Mouse (Mus musculus) MEL (cell line): Measurements from ENCODE around the gene Gm10160. TPM values are rescaled to one million over a fixed set of nuclear protein-coding genes. Genes with fewer than 3 reads are reported as not detected.

ENCODE experiments used
- DNase-seq: peaks from one replicate; pipeline ENCODE4 v3.0.0; 2011; ENCODE audit warnings: low read depth, low spot score
- H3K27ac ChIP-seq: 2 replicates; pipeline ENCODE4 v1.5.1; 2012; ENCODE audit warnings: low read depth, mild to moderate bottlenecking, control low read depth, low read length, moderate library complexity; ENCODE audit not compliant: control insufficient read depth
- H3K27me3 ChIP-seq, 2 experiments: fragments of 150-350 bp in 1 of 2; sonication (generic) in 1 of 2; 2 replicates each; pipeline ENCODE4 v1.6.1; 2012; ENCODE audit warnings: low read length in 2 of 2, mild to moderate bottlenecking in 2 of 2, improper control_type of control experiment in 1 of 2, moderate library complexity in 1 of 2; ENCODE audit not compliant: insufficient read depth in 2 of 2, control insufficient read depth in 1 of 2
- H3K36me3 ChIP-seq, 2 experiments: 2 replicates each; pipeline ENCODE4 v1.6.1; 2012 to 2014; ENCODE audit warnings: low read length in 2 of 2, improper control_type of control experiment in 1 of 2, inconsistent platforms in 1 of 2, mild to moderate bottlenecking in 1 of 2; ENCODE audit not compliant: insufficient read depth in 2 of 2, control insufficient read depth in 1 of 2
- H3K4me1 ChIP-seq, 2 experiments: fragments of 150-350 bp in 1 of 2; sonication (generic) in 1 of 2; 2 replicates each; pipeline ENCODE4 v1.6.1; 2012; ENCODE audit warnings: low read length in 2 of 2, improper control_type of control experiment in 1 of 2, mild to moderate bottlenecking in 1 of 2; ENCODE audit not compliant: insufficient read depth in 2 of 2, control insufficient read depth in 1 of 2
- H3K4me3 ChIP-seq, 2 experiments: fragments of 150-350 bp in 1 of 2; sonication (generic) in 1 of 2; 2 replicates each; pipeline ENCODE4 v1.5.1; 2012; ENCODE audit warnings: low read depth in 2 of 2, low read length in 2 of 2, mild to moderate bottlenecking in 2 of 2, moderate library complexity in 2 of 2, control low read depth in 1 of 2, improper control_type of control experiment in 1 of 2; ENCODE audit not compliant: control insufficient read depth in 1 of 2, insufficient read depth in 1 of 2
- H3K79me2 ChIP-seq: 2 replicates; pipeline ENCODE4 v1.6.1; 2012; ENCODE audit warnings: mild to moderate bottlenecking, low read length, moderate library complexity; ENCODE audit not compliant: control insufficient read depth, poor library complexity, insufficient read depth
- H3K9ac ChIP-seq: 2 replicates; pipeline ENCODE4 v1.6.1; 2012; ENCODE audit warnings: low read depth, mild to moderate bottlenecking, control low read depth, low read length, moderate library complexity; ENCODE audit not compliant: control insufficient read depth, poor library complexity, severe bottlenecking
- H3K9me3 ChIP-seq: fragments of 150-350 bp; sonication (generic); replicated peaks from 2 replicates; pipeline ENCODE4 v1.6.1; 2012; ENCODE audit warnings: mild to moderate bottlenecking, low read length, improper control_type of control experiment, moderate library complexity; ENCODE audit not compliant: insufficient read depth
- BHLHE40 ChIP-seq: IDR thresholded peaks from 2 replicates; pipeline ENCODE4 v1.6.1; 2012; ENCODE audit warnings: low read depth, mild to moderate bottlenecking, inconsistent platforms, low read length, improper control_type of control experiment, borderline replicate concordance
- CHD2 ChIP-seq: IDR thresholded peaks from 2 replicates; pipeline ENCODE4 v1.6.1; 2011; ENCODE audit warnings: low read length, improper control_type of control experiment
- CTCF ChIP-seq, 3 experiments: IDR thresholded peaks in 2 of 3; conservative IDR thresholded peaks in 1 of 3; 2 replicates each; pipeline ENCODE4 v1.5.1; 2011 to 2012; ENCODE audit warnings: low read length in 3 of 3, low read depth in 2 of 3, mild to moderate bottlenecking in 2 of 3, improper control_type of control experiment in 1 of 3, inconsistent platforms in 1 of 3, mixed read lengths in 1 of 3, moderate library complexity in 1 of 3; ENCODE audit not compliant: control insufficient read depth in 1 of 3, insufficient read depth in 1 of 3, poor library complexity in 1 of 3, severe bottlenecking in 1 of 3
- EP300 ChIP-seq, 2 experiments: IDR thresholded peaks; 2 replicates each; pipeline ENCODE4 v1.6.1; 2011; ENCODE audit warnings: improper control_type of control experiment in 2 of 2, low read length in 2 of 2, low read depth in 1 of 2, mild to moderate bottlenecking in 1 of 2
- GABPA ChIP-seq: IDR thresholded peaks from 2 replicates; pipeline ENCODE4 v1.6.1; 2012; ENCODE audit warnings: low read depth, mild to moderate bottlenecking, inconsistent platforms, low read length, improper control_type of control experiment, moderate library complexity
- KAT2A ChIP-seq: conservative IDR thresholded peaks from 2 replicates; pipeline ENCODE4 v1.6.1; 2012; ENCODE audit warnings: low read depth, low read length, improper control_type of control experiment, inconsistent platforms
- MAZ ChIP-seq: IDR thresholded peaks from 2 replicates; pipeline ENCODE4 v1.6.1; 2012; ENCODE audit warnings: low read depth, mild to moderate bottlenecking, inconsistent platforms, low read length, improper control_type of control experiment
- MEF2A ChIP-seq: IDR thresholded peaks from 2 replicates; pipeline ENCODE4 v1.6.1; 2014; ENCODE audit warnings: low read depth, mild to moderate bottlenecking, inconsistent platforms, low read length, improper control_type of control experiment; ENCODE audit not compliant: poor library complexity, insufficient replicate concordance, severe bottlenecking; ENCODE audit errors: extremely low read depth
- MXI1 ChIP-seq: IDR thresholded peaks from 2 replicates; pipeline ENCODE4 v1.6.1; 2011; ENCODE audit warnings: mild to moderate bottlenecking, low read depth, low read length, improper control_type of control experiment
- MYB ChIP-seq: IDR thresholded peaks from 2 replicates; pipeline ENCODE4 v1.6.1; 2011; ENCODE audit warnings: mild to moderate bottlenecking, low read depth, low read length, improper control_type of control experiment
- MYC ChIP-seq: IDR thresholded peaks from 2 replicates; pipeline ENCODE4 v1.6.1; 2011; ENCODE audit warnings: low read depth, mild to moderate bottlenecking, low read length, improper control_type of control experiment, moderate library complexity
- NELFE ChIP-seq: IDR thresholded peaks from 2 replicates; pipeline ENCODE4 v1.6.1; 2011; ENCODE audit warnings: low read depth, low read length, improper control_type of control experiment
- POLR2A ChIP-seq, 2 experiments: IDR thresholded peaks; 2 replicates each; pipeline ENCODE4 v1.6.1; 2011 to 2012; ENCODE audit warnings: low read length in 2 of 2, mild to moderate bottlenecking in 2 of 2, control low read depth in 1 of 2, improper control_type of control experiment in 1 of 2, low read depth in 1 of 2, moderate library complexity in 1 of 2; ENCODE audit not compliant: control insufficient read depth in 1 of 2, insufficient read depth in 1 of 2, poor library complexity in 1 of 2
- POLR2AphosphoS2 ChIP-seq: IDR thresholded peaks from 2 replicates; pipeline ENCODE4 v1.6.1; 2011; ENCODE audit warnings: low read length, improper control_type of control experiment
- POLR2AphosphoS5 ChIP-seq: IDR thresholded peaks from 2 replicates; pipeline ENCODE4 v1.6.1; 2012; ENCODE audit warnings: low read depth, borderline replicate concordance, mild to moderate bottlenecking, inconsistent platforms, low read length, moderate library complexity, mixed read lengths
- SMC3 ChIP-seq: IDR thresholded peaks from 2 replicates; pipeline ENCODE4 v1.6.1; 2011; ENCODE audit warnings: low read depth, low read length, improper control_type of control experiment
- USF2 ChIP-seq, 2 experiments: IDR thresholded peaks; 2 replicates each; pipeline ENCODE4 v1.6.1; 2011 to 2012; ENCODE audit warnings: improper control_type of control experiment in 2 of 2, low read length in 2 of 2, borderline replicate concordance in 1 of 2, inconsistent platforms in 1 of 2, low read depth in 1 of 2, mild to moderate bottlenecking in 1 of 2; ENCODE audit not compliant: insufficient read depth in 1 of 2
- ZC3H11A ChIP-seq: IDR thresholded peaks from 2 replicates; pipeline ENCODE4 v1.6.1; 2012; ENCODE audit warnings: low read depth, mild to moderate bottlenecking, inconsistent platforms, low read length, improper control_type of control experiment
- ZKSCAN1 ChIP-seq: IDR thresholded peaks from 2 replicates; pipeline ENCODE4 v1.6.1; 2012; ENCODE audit warnings: low read depth, mild to moderate bottlenecking, inconsistent platforms, low read length, improper control_type of control experiment, moderate library complexity
- ZMIZ1 ChIP-seq: IDR thresholded peaks from 2 replicates; pipeline ENCODE4 v1.6.1; 2012; ENCODE audit warnings: low read depth, mild to moderate bottlenecking, inconsistent platforms, low read length, improper control_type of control experiment, moderate library complexity
- ZNF384 ChIP-seq: IDR thresholded peaks from 2 replicates; pipeline ENCODE4 v1.6.1; 2012; ENCODE audit warnings: low read depth, mild to moderate bottlenecking, inconsistent platforms, low read length, improper control_type of control experiment
- polyA plus RNA-seq, 2 experiments: library from polyadenylated mRNA; stranded (reverse) in 1 of 2; unstranded in 1 of 2; fragments of >175 nt in 1 of 2; fragments of >200 nt in 1 of 2; gene quantifications; 2 replicates each; pipeline versions ENCODE4 v1.2.1 to v1.2.4; 2012; ENCODE audit warnings: low replicate concordance in 2 of 2, low read depth in 1 of 2; ENCODE audit not compliant: insufficient read length in 2 of 2, insufficient read depth in 1 of 2, missing spikeins in 1 of 2
- total RNA-seq: library from RNA; depleted of rRNA; stranded (reverse); fragments of 300-350 nt; gene quantifications from 2 replicates; pipeline ENCODE4 v1.2.3, GENCODE M21; 2012

The Gm10160 gene
- total and polyA plus RNA-seq, 3 experiments, result not detected

DNA sequence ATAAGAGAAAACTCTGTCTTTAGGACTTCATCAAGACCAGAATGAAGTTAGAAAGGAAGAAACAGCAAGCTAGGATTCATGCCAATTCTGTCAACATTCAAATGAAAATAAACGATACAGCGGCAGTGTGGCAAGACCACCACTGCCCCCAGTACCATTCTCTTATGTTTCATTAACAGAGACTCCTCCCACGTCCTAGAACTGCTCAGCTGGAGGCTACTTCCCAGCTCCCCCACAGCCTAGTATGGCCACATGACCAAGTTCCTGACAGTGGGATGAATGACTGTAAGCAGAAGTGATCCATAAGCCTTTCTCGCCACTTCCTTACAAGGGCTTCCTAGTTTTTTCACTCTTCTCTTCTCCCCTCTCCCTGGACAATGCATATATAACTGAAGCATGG, 48.5 kb upstream of the Gm10160 start:
- H3K27me3 ChIP-seq, result peaks cover 0 to 4% of the 10 kb centered on the region in 2 experiments; a peak in 3 of 4 replicates
- no peaks in the 10 kb centered on the region for H3K4me1 ChIP-seq

GRCm38 (mm10) chr7:81899361-81899760, 43.8 kb upstream of the Gm10160 start:
- no peak for DNase-seq
- no peak overlapping the region for H3K4me3 ChIP-seq
- no peaks in the 10 kb centered on the region for H3K9me3 ChIP-seq
- TF ChIP-seq POLR2AphosphoS2 (no peak), MXI1 (no peak), EP300 (IDR thresholded peaks at IDR 0.05; ENCODE audit: low read depth in 1 of 2, low read length in 2 of 2) (no peak), KAT2A (no peak), MYB (no peak)
- TF ChIP-seq, all 39 proteins: peak for 0
- no peaks in the 10 kb centered on the region for H3K36me3 ChIP-seq
- no peaks in the 10 kb centered on the region for H3K4me1 ChIP-seq
- H3K79me2 ChIP-seq, result no peaks in the 10 kb centered on the region
- H3K27me3 ChIP-seq, result peaks cover 0 to 7% of the 10 kb centered on the region in 2 experiments
- H3K27ac ChIP-seq, result no peak overlapping the region
- no peak overlapping the region for H3K9ac ChIP-seq

More for the DNA sequence above, 48.5 kb upstream of the Gm10160 start:
- no peak for DNase-seq
- no peak overlapping the region for H3K4me3 ChIP-seq
- no peak overlapping the region for H3K9ac ChIP-seq
- H3K79me2 ChIP-seq, result no peaks in the 10 kb centered on the region
- no peaks in the 10 kb centered on the region for H3K9me3 ChIP-seq
- H3K36me3 ChIP-seq, result no peaks in the 10 kb centered on the region
- no peak overlapping the region for H3K27ac ChIP-seq
- no peak for TF ChIP-seq USF2 (IDR thresholded peaks at IDR 0.05; ENCODE audit: borderline replicate concordance in 1 of 2, insufficient read depth in 1 of 2, low read depth in 1 of 2, low read length in 2 of 2)
- no peak for TF ChIP-seq ZMIZ1
- no peak for TF ChIP-seq KAT2A
- TF ChIP-seq MYB, result no peak
- TF ChIP-seq SMC3, result no peak
- TF ChIP-seq CTCF (IDR thresholded peaks at IDR 0.05 in 2 of 3, conservative IDR thresholded peaks at IDR 0.05 in 1 of 3; ENCODE audit: control insufficient read depth in 1 of 3, insufficient read depth in 1 of 3, low read depth in 2 of 3, low read length in 3 of 3, poor library complexity in 1 of 3, severe bottlenecking in 1 of 3), result no peak
- TF ChIP-seq CHD2, result no peak
- TF ChIP-seq MYC, result no peak
- no peak for TF ChIP-seq ZKSCAN1
- no peak for TF ChIP-seq GABPA
- no peak for TF ChIP-seq MAZ
- TF ChIP-seq NELFE, result no peak
- no peak for TF ChIP-seq MEF2A
- TF ChIP-seq ZC3H11A, result no peak
- no peak for TF ChIP-seq ZNF384
- TF ChIP-seq BHLHE40, result no peak
- no peak for TF ChIP-seq POLR2AphosphoS5
- no peak for TF ChIP-seq POLR2A (IDR thresholded peaks at IDR 0.05; ENCODE audit: control insufficient read depth in 1 of 2, insufficient read depth in 1 of 2, low read depth in 1 of 2, low read length in 2 of 2, poor library complexity in 1 of 2)
- no peak for TF ChIP-seq POLR2AphosphoS2
- TF ChIP-seq, all 39 proteins: peak for 0
